Mouse (Mus musculus) urinary bladder, adult 18-20 months (tissue): ENCODE measurements around the gene Dok3.
"Not testable (repeated sequence)": the region's sequence is repeated elsewhere in the genome, so short reads cannot be mapped to it uniquely, and the experiment has no call there.

Experiments
- DNase-seq, 2 experiments: peaks; one replicate each; pipeline ENCODE4 v3.0.0; 2022; ENCODE audit warnings: low spot score in 2 of 2, mixed read lengths in 2 of 2

Dok3 gene

DNA sequence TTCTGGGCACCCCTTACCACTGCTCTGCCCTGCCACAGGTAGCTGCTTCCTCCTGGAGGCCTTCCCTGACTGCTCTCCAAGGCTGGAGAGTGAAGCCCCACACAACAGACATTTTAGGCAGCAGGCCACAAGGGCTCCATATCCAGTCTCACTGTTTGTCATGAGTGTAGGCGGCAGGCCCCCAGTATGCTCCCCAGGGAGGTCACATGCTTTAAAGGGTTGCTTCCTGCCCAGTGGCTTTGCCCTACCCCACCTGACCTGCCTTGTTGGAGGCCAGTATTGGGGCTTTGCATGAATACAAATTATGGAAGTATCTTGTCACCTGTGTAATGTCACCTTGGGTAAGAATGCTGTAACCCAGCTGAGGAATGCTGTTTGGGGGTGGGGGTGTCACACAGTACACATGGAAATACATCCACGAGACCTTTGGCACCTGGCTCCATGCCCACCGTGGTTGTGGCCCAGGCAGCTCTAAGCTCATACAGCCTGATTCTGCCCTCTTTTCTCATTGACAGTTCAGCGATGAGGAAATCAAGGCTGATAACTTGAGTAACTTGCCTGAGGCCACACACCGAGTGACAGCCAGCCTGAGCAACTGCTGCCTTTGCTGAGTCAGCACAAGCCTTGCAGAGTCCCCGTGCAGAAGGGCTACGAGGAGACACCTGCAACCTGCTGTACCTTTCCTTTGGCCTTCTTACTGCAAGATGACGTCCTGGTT lies at the start of gene Dok3:
TSS of gene Dok3 (minus strand) at position 99 of the 718 bp plus-strand sequence.
- DNase-seq, result no peak

DNA sequence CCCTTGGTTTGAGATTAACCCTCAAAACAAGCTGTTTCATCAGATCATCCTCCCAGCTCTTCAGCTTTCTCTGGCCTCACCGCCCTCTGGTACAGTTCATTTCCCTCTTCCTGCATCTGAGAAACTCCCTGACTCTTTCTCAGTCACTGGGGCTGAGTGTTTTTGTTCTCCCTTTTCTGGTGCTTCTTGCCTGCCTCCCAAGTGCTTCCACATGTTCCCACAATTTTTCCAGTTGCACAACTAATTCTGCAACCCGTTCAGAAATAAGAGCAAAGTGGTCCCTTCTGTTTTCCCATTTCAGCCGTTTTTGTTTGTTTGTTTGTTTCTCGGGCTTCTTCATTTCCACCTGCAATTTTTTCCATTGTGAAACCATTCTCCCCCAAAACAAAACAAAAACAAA lies 49.0 kb upstream of the Dok3 start:
- no peak for DNase-seq

DNA sequence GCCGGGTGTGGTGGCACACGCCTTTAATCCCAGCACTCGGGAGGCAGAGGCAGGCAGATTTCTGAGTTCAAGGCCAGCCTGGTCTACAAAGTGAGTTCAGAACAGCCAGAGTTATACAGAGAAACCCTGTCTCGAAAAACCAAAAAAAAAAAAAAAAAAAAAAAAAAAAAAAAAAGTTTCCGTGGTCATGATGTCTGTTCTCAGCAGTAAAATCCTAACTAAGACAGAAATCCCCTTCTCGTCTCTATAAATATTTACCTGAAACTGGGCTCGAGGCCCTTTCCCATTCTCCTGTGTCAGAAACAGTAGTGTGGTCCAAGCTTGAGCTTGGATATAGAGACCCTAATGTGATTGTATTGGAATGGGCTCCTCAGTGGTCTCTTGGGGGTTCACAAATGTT lies 47.8 kb upstream of the Dok3 start:
- not testable (repeated sequence) for DNase-seq

DNA sequence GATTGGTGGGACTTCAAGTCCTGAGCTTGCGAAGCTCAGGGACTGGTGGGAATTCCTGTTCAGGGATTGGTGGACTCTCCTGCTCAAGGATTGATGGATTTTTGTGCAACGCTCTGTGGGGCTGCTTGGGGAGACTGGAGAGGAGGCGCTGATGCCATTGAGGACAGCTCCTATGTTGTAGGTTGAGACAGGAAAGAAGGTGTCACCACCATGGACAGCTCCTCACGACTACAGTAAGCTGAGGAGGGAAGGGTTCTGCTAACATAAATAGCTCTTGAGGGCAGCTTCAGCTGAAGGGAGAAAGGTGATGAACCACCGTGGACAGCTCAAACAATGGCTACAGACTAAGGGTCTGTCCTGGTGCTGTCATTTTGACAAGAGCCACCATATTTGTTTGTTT lies 46.8 kb upstream of the Dok3 start:
- no peak for DNase-seq

DNA sequence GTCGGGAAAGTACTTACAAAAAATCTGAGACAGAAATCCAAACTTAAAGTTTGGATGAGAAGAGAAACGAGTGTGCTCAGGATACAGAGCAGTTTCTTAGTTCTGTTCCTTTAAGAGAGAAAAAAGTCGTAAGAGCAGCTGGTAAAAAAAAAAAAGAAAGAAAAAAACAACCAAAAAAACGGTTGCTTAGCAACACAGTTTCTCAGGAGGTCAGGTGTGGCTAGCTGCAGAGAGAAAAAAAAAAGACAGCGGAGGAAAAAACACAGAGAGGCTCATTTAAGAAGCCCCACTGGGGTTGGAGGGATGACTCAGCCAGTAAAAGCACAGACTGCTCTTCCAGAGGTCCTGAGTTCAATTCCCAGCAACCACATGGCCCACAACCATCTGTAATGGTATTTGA lies 45.2 kb upstream of the Dok3 start:
- DNase-seq, result no peak

DNA sequence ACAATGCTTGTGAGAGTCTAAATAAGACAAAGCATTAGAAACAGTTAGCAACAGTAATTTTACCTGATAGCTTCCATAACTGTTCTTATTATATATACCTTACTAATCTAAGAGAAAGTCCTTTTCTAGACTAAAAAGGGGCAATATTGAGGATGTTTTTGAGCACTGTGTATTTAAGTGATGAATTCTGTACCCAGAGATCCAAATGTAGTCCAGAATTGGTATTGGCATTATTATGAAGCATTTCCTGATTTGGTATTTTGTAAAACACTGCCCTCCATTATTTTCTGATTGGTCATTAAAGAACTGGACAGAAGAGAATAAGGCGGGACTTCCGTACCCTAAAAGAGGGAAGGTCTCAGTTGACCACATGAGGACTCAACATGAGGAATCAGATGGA lies 44.3 kb upstream of the Dok3 start, which contains the start of gene Tmed9:
TSS of gene Tmed9 (plus strand) at position 301 of the 400 bp plus-strand sequence.
- DNase-seq, result no peak

DNA sequence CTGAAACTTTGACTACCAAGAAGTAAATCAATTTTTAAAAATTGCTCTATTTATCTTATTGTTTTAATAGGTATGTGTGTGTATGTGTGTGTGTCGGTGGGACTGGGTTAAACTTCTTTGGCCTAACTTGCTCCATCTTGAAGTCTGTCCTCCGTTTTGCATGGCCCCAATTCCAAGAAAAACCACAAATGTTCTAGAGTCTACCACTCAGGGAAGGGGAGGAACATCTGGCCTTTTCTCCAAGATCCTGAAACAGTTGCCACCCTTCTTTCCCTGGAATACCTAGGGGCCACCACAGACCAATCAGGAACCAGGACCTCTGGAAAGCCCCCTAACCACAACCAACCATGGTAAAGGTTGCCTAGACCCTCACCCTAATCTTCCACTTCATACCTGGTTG lies 42.9 kb upstream of the Dok3 start:
- no peak for DNase-seq

DNA sequence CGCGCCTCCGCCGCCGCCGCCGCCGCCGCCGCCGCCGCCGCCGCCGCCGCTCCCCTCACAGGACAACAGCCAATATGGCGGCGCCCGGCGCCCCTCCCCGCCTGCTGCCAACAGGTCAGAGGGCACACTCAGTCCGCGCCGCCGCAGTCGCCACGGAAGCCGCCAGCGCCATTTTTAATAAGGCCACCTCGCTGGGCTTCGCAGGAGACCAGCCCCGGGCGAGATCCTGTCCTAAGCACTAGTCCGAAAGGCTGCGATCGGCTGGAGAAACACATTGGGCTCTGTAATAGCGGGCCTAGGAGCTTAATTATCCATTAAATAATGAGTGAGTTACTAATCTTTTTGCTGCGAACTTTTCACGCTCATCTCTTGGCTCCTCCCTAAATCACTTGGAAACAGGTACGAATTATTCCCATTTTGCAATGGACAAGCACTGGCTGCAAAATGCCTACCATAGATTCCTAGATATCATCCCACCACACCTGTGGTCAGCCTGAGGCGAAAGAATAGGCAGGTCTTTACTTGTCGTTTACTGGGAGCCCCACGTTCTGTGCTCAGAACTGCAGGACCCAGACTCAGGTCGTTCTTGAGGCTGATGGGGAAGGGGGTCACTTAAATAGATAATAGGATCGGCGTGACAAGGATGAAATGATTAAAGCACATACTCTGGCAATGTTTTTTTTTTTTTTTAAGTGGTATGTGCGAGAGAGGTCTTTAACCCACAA lies 42.1 kb upstream of the Dok3 start, which contains the start of gene Fam193b:
TSS of gene Fam193b (minus strand) at position 94 of the 725 bp plus-strand sequence.
- DNase-seq, result peak; percentile 91 to 98

DNA sequence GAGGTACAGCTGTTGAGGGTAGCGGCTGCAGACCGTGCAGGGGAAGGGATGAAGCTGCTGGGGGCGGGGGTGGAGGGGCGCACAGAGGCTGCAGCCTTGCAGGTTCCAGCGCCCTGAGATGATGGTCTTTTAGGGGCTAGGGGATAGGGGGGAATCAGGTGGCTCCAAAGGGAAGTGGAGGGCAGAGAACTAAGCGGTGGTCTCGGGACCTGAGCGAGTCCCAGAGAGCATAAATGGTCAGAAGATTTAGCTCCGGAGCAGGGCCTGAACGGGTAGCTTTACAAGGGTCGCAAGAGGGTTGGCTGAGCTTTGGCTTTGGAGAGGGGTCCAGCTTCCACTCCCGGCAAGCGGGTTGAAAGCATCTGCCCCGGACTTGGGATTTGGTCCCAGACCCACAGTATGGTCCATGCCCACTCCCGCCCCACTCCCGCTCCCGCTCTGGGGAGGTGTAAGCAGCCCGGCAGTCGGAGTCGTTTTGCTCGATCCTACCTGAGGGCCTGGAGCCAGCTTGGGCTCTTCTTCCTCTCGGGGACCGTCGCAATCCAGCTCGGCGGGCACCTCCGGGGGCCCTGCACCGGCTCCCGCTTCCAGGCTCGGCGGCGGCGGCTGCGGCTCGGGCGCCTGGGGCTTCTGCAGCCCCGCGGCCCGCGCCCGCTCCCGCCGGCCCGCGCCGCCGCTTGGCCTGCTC lies 41.3 kb upstream of the Dok3 start:
- DNase-seq, result peak in 1 of 2 experiments; percentile 40

DNA sequence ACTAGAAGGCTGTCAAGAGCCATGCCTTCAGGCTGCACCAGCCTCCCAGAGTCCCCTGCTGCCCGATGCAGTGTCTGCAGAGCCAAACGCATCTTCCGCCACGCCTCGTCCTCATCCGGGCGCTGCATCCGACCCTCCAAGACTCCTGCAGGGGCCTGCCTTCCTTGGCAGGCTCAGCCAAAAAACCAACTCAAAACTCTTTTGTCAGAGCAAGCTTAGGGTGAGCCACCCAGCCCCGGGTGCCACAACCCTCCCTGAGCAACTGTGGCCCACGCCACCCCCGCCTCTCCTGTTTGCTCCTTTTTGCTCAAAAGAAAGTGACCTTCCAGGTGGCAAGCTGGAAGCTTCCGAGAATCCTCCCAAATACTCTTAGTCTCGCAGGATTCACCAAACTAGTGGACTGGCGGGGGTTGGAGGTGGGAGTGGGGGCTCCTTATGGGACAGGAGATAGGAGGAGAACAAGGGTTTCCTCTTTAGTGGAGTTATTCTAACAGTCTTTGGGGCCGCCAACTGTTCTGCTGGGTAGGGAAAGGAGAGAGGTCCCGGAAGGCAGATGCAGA lies 40.7 kb upstream of the Dok3 start:
- DNase-seq, result peak in 1 of 2 experiments; percentile 11

DNA sequence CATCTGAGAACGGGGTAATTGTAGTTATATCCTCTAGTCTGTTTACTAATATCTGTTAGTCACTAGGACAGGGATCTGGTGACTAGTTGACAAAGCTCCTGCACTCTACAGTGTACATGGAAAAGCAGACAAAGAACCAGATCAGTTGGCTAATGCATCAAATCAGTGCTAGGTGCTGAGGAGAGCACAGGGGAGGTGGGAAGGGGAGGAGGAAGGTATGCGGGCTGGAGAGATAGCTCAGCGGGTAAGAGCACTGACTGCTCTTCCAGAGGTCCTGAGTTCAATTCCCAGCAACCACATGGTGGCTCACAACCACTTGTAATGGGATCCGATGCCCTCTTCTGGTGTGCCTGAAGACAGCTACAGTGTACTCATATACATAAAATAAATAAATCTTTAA lies 39.4 kb upstream of the Dok3 start:
- DNase-seq, result not testable (repeated sequence)

DNA sequence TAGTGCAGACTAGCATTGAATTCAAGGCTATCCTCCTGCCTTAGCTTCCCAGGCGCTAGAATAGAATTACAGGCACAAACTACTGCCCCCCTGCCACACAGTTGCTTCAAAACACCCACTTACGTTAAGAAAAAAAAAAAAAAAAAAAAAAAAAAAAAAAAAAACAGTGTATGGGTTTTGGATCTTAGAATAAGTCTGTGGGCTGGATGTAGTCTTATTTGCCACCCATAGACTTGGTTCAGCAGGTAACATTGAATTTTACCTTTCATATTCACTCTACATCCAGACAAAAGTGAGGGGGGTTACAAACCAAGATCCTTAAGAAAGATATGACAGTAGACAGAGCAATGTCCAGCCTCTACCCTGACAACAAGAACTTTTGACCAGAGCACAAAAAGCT lies 38.9 kb upstream of the Dok3 start:
- DNase-seq, result no peak

DNA sequence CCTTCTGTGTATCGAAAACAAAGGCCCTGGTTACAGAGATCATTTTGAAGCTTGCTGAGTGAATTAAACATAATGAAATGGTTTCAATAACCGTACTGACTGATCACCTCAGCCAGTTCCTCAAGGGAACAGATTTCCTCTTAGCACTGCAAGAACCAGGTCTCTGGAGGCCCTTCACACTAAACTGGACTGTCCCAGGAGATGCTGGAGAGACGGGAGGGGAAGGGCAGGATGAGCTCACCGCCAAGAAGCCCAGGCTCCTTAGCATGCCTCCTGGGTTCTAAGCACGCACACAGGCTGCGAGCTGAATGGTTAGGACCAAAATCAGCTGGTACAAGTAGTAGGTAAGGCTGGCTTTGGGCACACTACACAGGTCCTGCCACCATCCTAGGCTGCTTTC lies 37.9 kb upstream of the Dok3 start:
- DNase-seq, result no peak

DNA sequence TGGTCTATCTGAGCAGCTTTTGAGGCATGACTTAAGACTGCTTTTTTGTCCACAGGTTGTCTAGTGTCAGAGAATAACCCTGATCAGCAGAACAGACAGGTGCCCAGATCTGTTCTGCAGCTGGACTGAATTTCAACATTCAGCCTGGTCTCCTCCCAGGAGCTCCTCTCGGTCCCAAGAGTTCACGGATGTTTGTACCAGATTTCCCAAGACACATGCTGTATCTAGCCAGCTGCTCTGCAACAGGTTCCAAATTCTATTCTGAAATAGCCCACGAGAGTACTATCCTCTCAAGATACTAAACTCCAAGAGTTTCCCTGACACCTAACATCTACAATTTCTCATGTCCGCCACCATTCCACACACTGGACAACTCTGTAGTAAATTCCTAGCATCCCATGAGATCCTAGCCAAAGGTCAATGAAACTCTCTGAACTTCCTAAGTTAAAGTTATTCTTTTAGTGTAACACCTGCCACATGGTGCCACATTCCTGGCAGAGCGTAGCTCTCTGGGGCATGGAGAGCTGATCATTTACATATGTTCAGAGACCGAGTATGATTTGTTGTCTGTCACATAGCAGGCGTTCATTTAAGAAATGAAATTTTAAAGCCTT lies 34.3 kb upstream of the Dok3 start:
- DNase-seq, result no peak

DNA sequence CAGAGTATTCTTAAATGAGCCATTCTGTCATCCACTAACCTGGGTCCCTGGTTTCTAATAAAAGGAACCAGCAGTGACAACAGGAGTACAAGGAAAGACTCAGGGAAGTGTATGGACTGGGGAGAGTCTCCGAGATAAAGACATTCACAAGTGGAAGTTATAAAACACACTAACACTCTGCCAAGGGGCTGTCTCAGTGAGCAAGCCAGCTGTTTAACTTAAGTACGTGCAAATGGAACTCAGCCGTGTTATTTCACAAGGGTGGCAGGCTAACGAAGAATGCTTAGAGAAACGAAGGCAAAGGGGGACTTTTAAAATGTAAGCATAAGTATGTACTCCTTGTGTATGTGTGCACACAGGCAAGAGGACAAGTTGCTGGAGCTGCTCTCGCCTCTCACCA lies 28.4 kb upstream of the Dok3 start:
- DNase-seq, result no peak

DNA sequence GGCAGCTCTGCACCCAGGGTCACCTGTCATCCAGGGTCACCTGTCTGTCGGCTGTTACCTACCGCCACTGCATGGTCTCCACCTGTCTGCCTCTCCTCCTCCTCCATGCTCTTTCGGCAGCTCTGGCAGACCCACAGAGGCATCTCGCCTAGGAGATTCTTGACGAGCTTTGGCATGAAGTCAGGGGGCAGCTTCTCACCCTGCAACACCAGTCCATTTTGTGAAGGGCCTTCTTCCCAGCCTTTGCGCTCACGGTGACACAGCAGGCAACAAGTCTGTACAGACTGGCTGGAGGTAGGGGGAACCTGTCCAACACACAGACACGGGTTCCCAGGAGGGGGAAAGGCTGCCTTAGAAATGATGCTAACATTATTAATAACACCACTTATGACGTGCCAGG lies 26.8 kb upstream of the Dok3 start:
- DNase-seq, result no peak

DNA sequence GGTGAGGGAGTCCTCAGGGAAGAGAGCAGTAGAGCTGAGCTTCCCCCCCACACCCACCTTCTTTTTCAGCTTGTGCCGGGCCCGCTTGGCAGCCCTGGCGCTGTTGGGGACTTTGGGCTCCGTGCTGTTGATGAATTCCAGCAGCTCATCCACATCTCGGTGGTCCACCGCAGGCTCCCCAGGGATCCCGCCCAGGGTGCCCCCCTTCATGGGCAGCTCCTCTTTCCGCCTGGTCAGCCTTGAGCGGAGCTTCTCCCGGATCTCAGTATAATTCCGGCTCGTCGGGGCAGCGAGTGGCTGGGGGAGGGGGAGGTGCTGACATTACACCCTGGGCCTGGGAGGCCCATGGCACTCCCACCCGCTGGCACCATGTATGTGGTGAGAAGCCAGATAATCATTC lies 20.0 kb upstream of the Dok3 start:
- no peak for DNase-seq

DNA sequence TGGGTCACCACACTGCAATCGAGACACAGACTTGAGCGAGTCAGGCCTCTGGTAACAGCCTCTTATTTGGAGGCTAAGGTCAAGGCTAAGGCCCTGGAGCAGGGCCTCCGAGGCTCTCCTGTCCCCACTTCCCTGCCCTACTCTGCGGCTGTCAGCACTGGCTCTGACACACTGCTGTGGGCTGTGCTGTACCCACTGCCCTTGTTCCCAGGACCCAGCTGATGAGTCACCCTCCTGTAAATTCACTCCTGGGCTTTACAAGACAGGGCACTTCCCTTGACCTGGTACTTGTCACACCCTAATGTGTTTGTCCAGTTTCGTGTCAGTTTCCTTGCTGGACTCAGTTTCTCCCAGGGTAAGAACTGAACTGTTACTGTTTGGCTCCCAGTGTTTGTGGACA lies 19.3 kb upstream of the Dok3 start:
- no peak for DNase-seq

DNA sequence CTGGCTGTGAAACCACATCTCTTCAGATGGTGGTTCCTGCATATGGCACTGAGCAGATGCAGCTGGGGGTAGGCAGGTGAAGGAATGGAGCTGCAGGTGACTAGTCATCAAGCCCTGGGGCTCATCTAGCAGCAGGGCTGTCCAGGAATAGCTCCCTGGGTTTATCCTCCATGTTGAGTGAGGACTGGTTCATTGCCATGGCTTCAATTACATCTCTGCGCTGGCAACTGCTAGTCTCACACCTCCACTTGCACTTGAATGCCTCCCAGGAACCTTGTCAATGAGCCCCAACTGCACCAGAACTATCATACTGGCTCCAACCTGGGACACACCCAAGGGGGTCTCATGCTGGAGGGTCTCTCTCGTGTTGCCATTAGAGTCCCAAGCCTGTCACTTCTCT lies 18.8 kb upstream of the Dok3 start:
- no peak for DNase-seq

DNA sequence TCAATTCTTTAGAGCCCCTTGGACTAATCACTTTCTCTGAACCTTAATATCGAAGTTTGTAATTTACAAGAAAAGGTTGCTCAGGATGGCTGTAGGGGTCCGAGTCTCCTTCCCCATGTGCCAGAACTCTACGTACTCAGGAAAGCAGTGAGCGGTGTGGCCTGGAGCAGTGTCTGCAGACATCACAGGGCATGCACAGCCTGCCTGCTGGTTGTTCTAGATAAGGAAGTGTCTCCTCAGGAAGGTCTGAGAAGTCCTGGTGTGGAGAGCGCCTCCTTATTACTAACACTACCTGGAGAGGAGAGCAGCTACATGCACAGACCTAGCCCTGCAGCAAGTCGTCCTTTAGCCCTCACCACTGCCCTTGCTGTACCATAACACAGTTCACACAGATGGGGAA lies 15.7 kb upstream of the Dok3 start:
- DNase-seq, result no peak

DNA sequence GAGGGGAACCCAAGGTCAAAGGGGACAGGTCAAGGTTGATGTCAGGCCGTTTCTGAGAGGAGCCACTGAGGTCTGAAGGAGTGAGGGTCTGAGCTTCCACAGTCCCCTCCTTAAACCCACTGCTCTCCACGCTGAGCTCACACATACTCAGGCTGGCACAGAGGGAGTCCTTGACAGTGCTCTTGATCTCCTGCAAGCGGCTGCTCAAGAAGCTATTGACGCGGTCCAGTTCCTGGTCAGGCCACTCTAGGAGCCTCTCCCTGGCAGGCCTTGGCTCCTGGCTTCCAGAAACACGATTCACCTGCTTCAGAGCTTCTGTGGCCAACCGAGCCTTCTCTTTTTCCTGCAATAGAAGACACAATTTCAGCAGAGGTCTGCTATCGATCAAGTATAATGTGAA lies 14.4 kb upstream of the Dok3 start:
- no peak for DNase-seq

DNA sequence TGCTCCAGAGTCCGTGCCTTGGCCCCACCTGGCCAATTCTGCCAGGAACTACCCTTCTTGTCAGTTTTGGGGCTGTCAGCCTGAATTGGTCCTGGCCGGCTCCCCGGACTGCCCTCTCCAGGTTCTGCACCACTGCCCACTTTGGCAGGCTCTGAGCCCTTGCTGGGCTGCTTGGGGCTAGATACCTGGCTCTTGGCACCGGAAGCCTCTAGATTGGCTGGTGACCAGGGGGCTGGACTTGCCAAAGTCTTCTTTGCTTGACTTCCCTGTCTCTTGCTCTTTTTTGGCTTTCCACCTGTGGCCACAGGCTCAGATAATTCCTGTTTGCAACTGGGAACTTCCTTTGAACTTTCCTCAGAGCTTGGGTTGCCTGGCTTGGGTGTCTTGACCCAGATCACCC lies 13.8 kb upstream of the Dok3 start:
- DNase-seq, result no peak
